Mouse (Mus musculus) lung, embryonic 15.5 days (tissue): ENCODE data around the gene Rhox7b. TPM values are rescaled to one million over a fixed set of nuclear protein-coding genes. Genes with fewer than 3 reads are reported as not detected.
"Not testable (repeated sequence)": the region's sequence is repeated elsewhere in the genome, so short reads cannot be mapped to it uniquely, and the experiment has no call there.

Experiments
- ATAC-seq: fragments of 200-750 bp; cut with Nextera tagmentation; 2 replicates; pipeline ENCODE4 v1.8.0; 2017; ENCODE audit warnings: moderate number of reproducible peaks, borderline replicate concordance; ENCODE audit not compliant: low FRiP score, low TSS enrichment; ENCODE audit errors: extremely low read depth
- H3K27ac ChIP-seq: fragments of 300-500 bp; sonication (generic); 2 replicates; pipeline ENCODE4 v1.5.1; 2015; ENCODE audit warnings: moderate library complexity, mild to moderate bottlenecking, inconsistent platforms
- H3K27me3 ChIP-seq: fragments of 300-500 bp; sonication (generic); 2 replicates; pipeline ENCODE4 v1.6.1; 2015; ENCODE audit warnings: inconsistent platforms
- H3K36me3 ChIP-seq: fragments of 300-500 bp; sonication (generic); 2 replicates; pipeline ENCODE4 v1.6.1; 2015; ENCODE audit warnings: inconsistent platforms
- H3K4me1 ChIP-seq: fragments of 300-500 bp; sonication (generic); 2 replicates; pipeline ENCODE4 v1.6.1; 2015; ENCODE audit warnings: inconsistent platforms
- H3K4me2 ChIP-seq: fragments of 300-500 bp; sonication (generic); 2 replicates; pipeline ENCODE4 v1.6.1; 2015; ENCODE audit warnings: inconsistent platforms, mild to moderate bottlenecking, moderate library complexity
- H3K4me3 ChIP-seq: fragments of 300-500 bp; sonication (generic); 2 replicates; pipeline ENCODE4 v1.5.1; 2015; ENCODE audit warnings: mild to moderate bottlenecking, inconsistent platforms
- H3K9ac ChIP-seq: fragments of 300-500 bp; sonication (generic); 2 replicates; pipeline ENCODE4 v1.6.1; 2015; ENCODE audit warnings: inconsistent platforms
- H3K9me3 ChIP-seq: fragments of 300-500 bp; sonication (generic); 2 replicates; pipeline ENCODE4 v1.6.1; 2016; ENCODE audit warnings: inconsistent platforms
- WGBS: fragments of 180-500 bp; shearing (Covaris S2); methylation state at CpG from one replicate; pipeline ENCODE4 v1.1.7; 2015; 5-methylcytosine and 5-hydroxymethylcytosine counted together
- polyA plus RNA-seq: library from polyadenylated mRNA; unstranded; fragments of >200 nt; fragmentation: Nextera tagmentation; extraction: Ambion mirVana; gene quantifications from 2 replicates; pipeline ENCODE4 v1.2.1, GENCODE M21; 2015

Gene Rhox7b
- polyA plus RNA-seq = not detected in 2 replicates

DNA sequence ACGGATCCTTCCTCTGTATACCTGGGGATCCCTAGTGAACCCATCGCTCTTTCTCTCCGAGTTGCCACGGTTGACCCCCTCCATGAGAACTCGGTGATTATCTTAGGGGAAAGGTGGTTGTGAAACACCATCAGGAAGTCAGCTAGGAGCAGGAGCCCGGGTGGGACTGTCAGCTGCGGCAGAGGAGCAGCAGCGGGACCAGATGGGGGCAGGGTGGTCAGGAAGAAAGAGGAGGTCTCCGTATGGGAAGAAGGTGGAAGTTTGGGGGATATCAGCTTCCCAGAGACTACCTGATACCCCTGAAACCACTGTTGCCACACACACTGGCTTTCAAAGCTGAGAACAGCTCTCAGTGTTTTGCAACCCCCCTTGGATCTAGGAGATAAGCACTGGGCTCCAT, at the start of gene Rhox7b:
Gene Rhox7b, minus strand, starts transcription at position 101 of the 400 bp plus-strand sequence.
- H3K4me3 ChIP-seq, H3K9ac ChIP-seq, H3K4me2 ChIP-seq, ATAC-seq, H3K27me3 ChIP-seq, H3K27ac ChIP-seq, H3K4me1 ChIP-seq, H3K36me3 ChIP-seq, H3K9me3 ChIP-seq: not testable (repeated sequence)
- 63% methylated on average over 9 of the region's 9 CpGs for WGBS

DNA sequence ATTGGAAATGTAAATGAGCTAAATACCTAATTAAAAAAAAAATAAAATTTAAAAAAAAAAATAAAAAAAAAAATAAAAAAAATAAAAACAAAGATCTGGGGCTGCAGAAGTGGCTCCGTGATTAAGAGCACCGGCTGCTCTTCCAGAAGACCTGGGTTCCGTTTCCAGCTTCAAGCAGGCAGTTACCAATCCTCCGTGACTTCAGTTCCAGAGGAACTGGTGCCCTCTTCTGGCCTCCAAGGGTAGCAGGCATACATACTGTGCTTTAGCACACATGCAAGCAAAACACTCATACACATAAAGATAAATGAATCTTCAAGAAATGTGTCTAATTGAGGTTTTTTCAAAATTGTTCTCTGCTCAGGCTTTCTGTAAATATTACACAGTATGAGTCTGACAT, 19.3 kb upstream of the Rhox7b start:
- H3K9ac ChIP-seq = no peak overlapping the region

DNA sequence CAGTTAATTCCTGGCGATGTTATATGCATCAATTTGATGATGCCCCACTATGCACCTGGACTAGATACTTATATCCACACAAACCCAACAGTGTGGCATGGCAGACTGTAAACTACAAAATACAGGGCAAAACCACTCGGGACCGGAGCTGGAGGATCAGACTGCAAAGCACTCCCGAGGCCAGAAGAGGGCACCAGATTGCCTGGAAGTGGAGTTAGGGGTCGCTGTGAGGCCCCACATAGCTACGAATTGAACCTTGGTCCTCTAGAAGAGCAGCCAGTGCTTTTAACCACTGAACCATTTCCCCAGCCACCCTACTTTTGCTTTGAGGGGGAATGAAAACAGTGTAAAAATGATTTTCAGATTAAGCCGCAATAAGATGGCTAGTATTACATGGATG, 11.5 kb upstream of the Rhox7b start:
- Histone ChIP-seq H3K9me3 (no peaks in the 10 kb centered on the region), H3K27me3 (no peaks in the 10 kb centered on the region), H3K4me2 (no peak overlapping the region), H3K27ac (no peak overlapping the region), H3K36me3 (no peaks in the 10 kb centered on the region), H3K4me3 (no peak overlapping the region), H3K9ac (no peak overlapping the region), H3K4me1 (no peaks in the 10 kb centered on the region)
- WGBS = 43% methylated on average over 7 of the region's 7 CpGs
- no peak for ATAC-seq

More for the DNA sequence above, 19.3 kb upstream of the Rhox7b start:
- no peaks in the 10 kb centered on the region for H3K4me1 ChIP-seq
- ATAC-seq = no peak
- no peak overlapping the region for H3K4me2 ChIP-seq
- no peaks in the 10 kb centered on the region for H3K27me3 ChIP-seq
- H3K27ac ChIP-seq = no peak overlapping the region
- H3K9me3 ChIP-seq = no peaks in the 10 kb centered on the region
- H3K36me3 ChIP-seq = no peaks in the 10 kb centered on the region
- 71% methylated on average over 4 of the region's 4 CpGs for WGBS
- H3K4me3 ChIP-seq = no peak overlapping the region

DNA sequence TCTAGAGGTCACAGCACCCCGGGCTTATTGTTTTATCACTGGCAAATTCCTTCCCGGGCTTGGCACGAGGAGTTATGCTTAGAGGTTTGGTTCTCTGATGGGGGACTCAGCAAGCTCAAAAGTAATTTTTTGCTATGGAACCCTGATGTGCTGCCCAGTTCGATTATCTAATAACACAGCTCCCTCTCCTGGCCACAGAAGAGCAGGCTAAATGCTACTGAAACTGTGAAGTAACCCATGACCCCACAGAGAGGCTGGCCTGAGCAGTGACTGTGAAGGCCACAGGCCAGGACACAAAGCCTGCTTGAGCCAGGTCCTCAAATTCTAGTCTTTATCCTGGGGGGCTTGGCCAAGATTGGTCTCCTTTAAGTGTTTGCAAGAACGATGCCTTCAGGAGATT, 6.7 kb upstream of the Rhox7b start:
- H3K9ac ChIP-seq = no peak overlapping the region
- H3K36me3 ChIP-seq = no peaks in the 10 kb centered on the region
- no peak for ATAC-seq
- 66% methylated on average over 5 of the region's 5 CpGs for WGBS
- H3K4me2 ChIP-seq = no peak overlapping the region
- H3K9me3 ChIP-seq = no peaks in the 10 kb centered on the region
- no peak overlapping the region for H3K4me3 ChIP-seq
- no peaks in the 10 kb centered on the region for H3K27me3 ChIP-seq
- H3K4me1 ChIP-seq = no peaks in the 10 kb centered on the region
- no peak overlapping the region for H3K27ac ChIP-seq

DNA sequence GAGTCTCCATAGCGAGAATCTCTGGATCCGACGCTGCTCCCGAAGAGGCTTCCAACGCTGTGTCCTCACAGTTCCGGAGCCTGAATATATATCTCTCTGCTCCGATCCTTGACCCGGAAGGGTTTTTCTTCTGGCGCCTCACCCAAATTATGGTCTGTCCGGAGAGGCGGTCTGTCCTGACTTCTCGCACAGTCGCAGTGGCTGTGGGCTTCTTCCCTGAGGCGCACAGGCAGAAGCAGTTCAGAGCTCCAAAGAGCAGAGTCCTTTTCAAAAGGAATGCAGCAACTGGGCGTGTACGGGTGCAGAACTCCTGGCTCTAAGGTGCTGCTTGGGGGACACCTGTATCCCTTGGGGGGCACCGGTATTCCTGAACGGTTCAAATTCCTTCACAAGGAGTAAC, 4.6 kb upstream of the Rhox7b start, which contains the start of gene Rhox9:
Gene Rhox9, minus strand, starts transcription at position 101 of the 400 bp plus-strand sequence.
- not testable (repeated sequence) for H3K36me3 ChIP-seq, H3K9me3 ChIP-seq, H3K4me1 ChIP-seq, ATAC-seq, H3K27ac ChIP-seq, H3K4me3 ChIP-seq, H3K4me2 ChIP-seq, H3K9ac ChIP-seq, H3K27me3 ChIP-seq
- WGBS = 91% methylated on average over 9 of the region's 18 CpGs

DNA sequence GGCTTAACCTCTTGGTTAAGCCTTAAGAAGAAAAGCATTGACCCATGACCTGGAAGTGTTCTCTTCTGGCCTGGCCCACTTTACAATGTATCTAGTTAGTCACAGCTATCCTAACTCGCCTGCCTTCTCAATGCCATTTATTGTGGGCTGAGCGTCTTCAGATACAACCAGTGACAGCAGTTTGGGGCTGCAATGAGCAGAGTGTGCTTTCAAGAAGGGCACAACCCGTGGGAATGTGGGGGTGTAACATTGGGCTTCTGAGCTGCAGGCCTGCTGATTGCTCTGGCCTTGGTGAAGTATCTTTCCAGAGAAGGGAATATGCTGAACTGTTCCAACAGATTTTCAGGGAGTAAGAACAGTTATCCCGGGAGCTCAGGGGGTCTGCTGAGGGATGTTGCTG, 18.2 kb downstream of the Rhox7b start, which contains the start of gene Rhox8:
Gene Rhox8, minus strand, starts transcription at position 101 of the 400 bp plus-strand sequence.
- no peaks in the 10 kb centered on the region for H3K9me3 ChIP-seq
- H3K4me2 ChIP-seq = no peak within 1 kb of the TSS
- H3K27me3 ChIP-seq = no peaks in the 10 kb centered on the region
- H3K4me1 ChIP-seq = no peaks in the 10 kb centered on the region
- no peak for ATAC-seq
- 68% methylated on average over 4 of the region's 4 CpGs for WGBS
- no peak within 1 kb of the TSS for H3K27ac ChIP-seq
- H3K9ac ChIP-seq = no peak within 1 kb of the TSS
- no peaks in the 10 kb centered on the region for H3K36me3 ChIP-seq
- no peak within 1 kb of the TSS for H3K4me3 ChIP-seq

DNA sequence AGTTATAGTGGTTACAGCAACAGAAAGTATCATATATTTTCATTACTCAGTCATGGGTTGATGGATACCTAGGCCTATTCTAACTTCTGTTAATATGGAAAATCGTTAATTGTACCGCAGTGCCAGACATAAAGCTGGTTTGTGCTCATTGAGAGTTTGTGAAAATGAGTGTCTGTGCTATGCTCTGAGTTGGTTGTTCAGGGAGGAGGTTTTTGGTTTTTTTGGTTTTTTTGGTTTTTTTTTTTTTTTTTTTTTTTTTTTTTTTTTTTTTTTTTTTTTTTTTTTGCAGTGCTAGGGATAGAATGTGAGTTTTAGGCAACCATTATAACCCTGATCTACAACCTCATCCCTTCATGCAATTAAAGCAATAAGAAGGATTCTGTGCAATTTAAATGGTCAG, 25.4 kb downstream of the Rhox7b start:
- no peaks in the 10 kb centered on the region for H3K27me3 ChIP-seq

More for the DNA sequence above, 25.4 kb downstream of the Rhox7b start:
- no peak overlapping the region for H3K27ac ChIP-seq
- ATAC-seq = no peak
- no peaks in the 10 kb centered on the region for H3K9me3 ChIP-seq
- H3K4me1 ChIP-seq = no peaks in the 10 kb centered on the region
- WGBS = 94% methylated on average over 2 of the region's 2 CpGs
- no peaks in the 10 kb centered on the region for H3K36me3 ChIP-seq
- H3K9ac ChIP-seq = no peak overlapping the region
- no peak overlapping the region for H3K4me3 ChIP-seq
- no peak overlapping the region for H3K4me2 ChIP-seq

Other genes with a start within 250 kb of the Rhox7b start
- not detected in 2 replicates for gene Rhox4g, start 245.9 kb downstream of the Rhox7b start, polyA plus RNA-seq
- gene Rhox3h, start 228.5 kb downstream of the Rhox7b start, polyA plus RNA-seq = not detected in 2 replicates
- not detected in 2 replicates for gene Rhox2h, start 224.0 kb downstream of the Rhox7b start, polyA plus RNA-seq
- gene Rhox5, start 92.4 kb downstream of the Rhox7b start, polyA plus RNA-seq = 3.2 and 3.5 TPM in 2 replicates
- gene Rhox6, start 70.3 kb downstream of the Rhox7b start, polyA plus RNA-seq = not detected in 2 replicates
- not detected in 2 replicates for gene Rhox7a, start 65.5 kb downstream of the Rhox7b start, polyA plus RNA-seq
- not detected in 2 replicates for gene Rhox8, start 18.3 kb downstream of the Rhox7b start, polyA plus RNA-seq
- gene Rhox9, start 4.5 kb upstream of the Rhox7b start, polyA plus RNA-seq = not detected in 2 replicates
- gene Btg1-ps1, start 121.6 kb upstream of the Rhox7b start, polyA plus RNA-seq = not detected in 2 replicates
- gene Btg1-ps2, start 145.9 kb upstream of the Rhox7b start, polyA plus RNA-seq = not detected in 2 replicates
- not detected in 2 replicates for gene Rhox10, start 169.2 kb upstream of the Rhox7b start, polyA plus RNA-seq
- not detected in 2 replicates for gene Rhox11, start 187.9 kb upstream of the Rhox7b start, polyA plus RNA-seq
- gene Rhox12, start 213.7 kb upstream of the Rhox7b start, polyA plus RNA-seq = not detected in 2 replicates
- gene Rhox13, start 224.0 kb upstream of the Rhox7b start, polyA plus RNA-seq = not detected in 2 replicates